18 mouse cellular contexts compared by ENCODE assay signal in genomic region chr1:96046556-96046955, GRCm38 (mm10).
"Had no signal": no experiment of that assay in that cellular context is flagged by ENCODE, and none has a peak within 500 bp of the region (broad histone marks: within the 10 kb centered on the region; RNA-seq: fewer than 3 reads in every experiment).

No protein-coding gene starts in this region.

- ATAC-seq: midbrain, embryonic 16.5 days had no signal

- H3K4me3 ChIP-seq: midbrain, embryonic 10.5 days; midbrain, embryonic 12.5 days; myocyte; neural tube, embryonic 13.5 days; neural tube, embryonic 15.5 days had no signal

- DNase-seq: lung, adult 18-20 months; lung, embryonic 14.5 days; lung, postnatal 10 days; lung, postnatal 4 days; midbrain, embryonic 14.5 days; right cerebral cortex, adult 18-20 months; right cerebral cortex, postnatal 25 days; right cerebral cortex, postnatal 4 days; spleen, adult 18-20 months; thymus, adult 18-20 months; thymus, postnatal 14 days; thymus, postnatal 36 days had no signal

- H3K4me1 ChIP-seq: midbrain, embryonic 10.5 days; midbrain, embryonic 12.5 days; neural tube, embryonic 13.5 days; neural tube, embryonic 15.5 days had no signal

- H3K9me3 ChIP-seq: midbrain, embryonic 10.5 days; midbrain, embryonic 12.5 days; neural tube, embryonic 13.5 days; neural tube, embryonic 15.5 days had no signal

- H3K27me3 ChIP-seq: midbrain, embryonic 12.5 days; neural tube, embryonic 13.5 days; neural tube, embryonic 15.5 days had no signal

- H3K36me3 ChIP-seq: midbrain, embryonic 10.5 days; midbrain, embryonic 12.5 days; neural tube, embryonic 13.5 days; neural tube, embryonic 15.5 days had no signal

- H3K4me2 ChIP-seq: lung, embryonic 14.5 days; midbrain, embryonic 12.5 days; neural tube, embryonic 13.5 days; neural tube, embryonic 15.5 days had no signal

- H3K9ac ChIP-seq: lung, embryonic 14.5 days; midbrain, embryonic 12.5 days; neural tube, embryonic 13.5 days; neural tube, embryonic 15.5 days had no signal

- H3K27ac ChIP-seq: midbrain, embryonic 10.5 days; midbrain, embryonic 12.5 days; neural tube, embryonic 13.5 days; neural tube, embryonic 15.5 days had no signal
